Mouse (Mus musculus): ENCODE measurements around the gene Glo1. TPM values are rescaled to one million over a fixed set of nuclear protein-coding genes. Genes with fewer than 3 reads are reported as not detected.

Gene Glo1
- total RNA-seq, 2 experiments from 2014 or later = 155 to 156 TPM

DNA sequence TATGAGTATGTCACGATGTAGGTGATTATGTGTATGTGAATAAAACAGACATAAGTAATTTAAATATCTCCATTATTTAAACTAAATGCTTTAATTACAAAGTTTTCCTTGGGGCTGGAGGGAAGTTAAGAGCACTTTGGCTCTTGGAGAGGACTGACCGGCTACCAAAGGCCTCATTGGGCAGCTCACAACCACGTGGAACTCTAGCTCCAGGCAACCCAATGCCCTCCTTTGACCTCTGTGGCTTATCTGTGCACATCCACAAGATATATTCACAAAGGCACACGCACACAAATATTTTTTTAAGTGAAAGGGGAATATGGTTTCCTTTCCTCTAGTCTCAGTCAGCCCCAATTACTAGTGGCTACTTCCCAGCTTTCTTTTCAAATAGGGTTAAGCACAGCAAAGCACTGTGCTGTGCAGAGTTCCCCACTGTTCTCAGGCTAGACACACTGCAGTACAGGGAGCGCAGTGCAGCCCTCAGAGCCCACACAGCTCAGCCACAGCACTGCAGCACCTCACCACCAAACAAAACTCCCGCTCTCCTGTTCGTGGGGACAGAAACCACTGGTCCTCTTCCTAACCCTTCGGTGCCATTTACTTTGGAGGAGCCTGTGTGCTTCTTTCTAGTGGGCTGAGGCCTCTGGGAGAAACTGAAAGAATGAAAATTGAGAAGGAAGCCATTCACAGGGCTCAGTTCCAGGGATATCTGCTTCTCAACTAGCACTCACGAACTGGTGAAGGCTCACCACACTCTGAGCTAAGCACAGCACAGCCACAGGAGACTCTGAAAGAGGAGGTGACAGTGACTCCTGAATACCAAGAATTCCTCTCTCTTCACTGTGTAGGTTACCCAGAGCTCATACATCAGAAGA is 76.5 kb downstream of the Glo1 start:
- peak; percentile 35 to 54 for DNase-seq (ENCODE audit: low spot score in 2 of 2)

- peak in 1 of 2 experiments; percentile 43 for DNase-seq (ENCODE audit: low spot score in 2 of 2)
Measured at GRCm38 (mm10) chr17:30539098-30539497, 87.6 kb downstream of the Glo1 start.

- no peak for DNase-seq (ENCODE audit: low spot score in 2 of 2)
Measured at GRCm38 (mm10) chr17:30536651-30537050, 90.0 kb downstream of the Glo1 start.

Other genes starting within 250 kb of the Glo1 start
- 100 to 1,000 TPM; 100 to 101 TPM for gene Btbd9, start 50.4 kb downstream of the Glo1 start, total RNA-seq (2021)
- 1 to 10 TPM in 1 of 2 experiments, under 1 TPM in 1; 0.46 to 1.6 TPM for gene Dnah8, start 2.5 kb downstream of the Glo1 start, total RNA-seq (2021)